Mouse (Mus musculus): Measurements from ENCODE around the gene Otud1. TPM values are rescaled to one million over a fixed set of nuclear protein-coding genes. Genes with fewer than 3 reads are reported as not detected.
A peak's percentile ranks its signal among the peaks of the same experiment; 100 is the strongest.

Gene Otud1
- polyA plus RNA-seq, 1 experiment from 2014 or later, result 1.6 TPM

- no peaks in the 10 kb centered on the region for H3K36me3 ChIP-seq (ENCODE audit: control insufficient read depth, insufficient read depth)
- no peaks in the 10 kb centered on the region for H3K9me3 ChIP-seq (ENCODE audit: control insufficient read depth)
- H3K4me2 ChIP-seq (replicated peaks; ENCODE audit: low read depth), result peak overlapping the region; percentile 93
- peak; percentile 84 for ATAC-seq
- peak overlapping the region; percentile 73 for H3K4me3 ChIP-seq (ENCODE audit: low read depth, low read length)
- TF ChIP-seq CTCF (IDR thresholded peaks at IDR 0.05; ENCODE audit: low read depth), result peak; percentile 48
- H3K27ac ChIP-seq (ENCODE audit: low read depth, low read length), result peak overlapping the region; percentile 90
- no peaks in the 10 kb centered on the region for H3K4me1 ChIP-seq (replicated peaks; ENCODE audit: control insufficient read depth, insufficient read depth, low read length)
- H3K9ac ChIP-seq (ENCODE audit: low read depth, low read length), result peak overlapping the region; percentile 85
- WGBS, result under 1% methylated on average over 91 of the region's 108 CpGs
- peaks cover 6% of the 10 kb centered on the region for H3K27me3 ChIP-seq (replicated peaks; ENCODE audit: control insufficient read depth, insufficient read depth, low read length)
Measured at GRCm38 (mm10) chr2:19657881-19658589, 483 bp downstream of the Otud1 start.

DNA sequence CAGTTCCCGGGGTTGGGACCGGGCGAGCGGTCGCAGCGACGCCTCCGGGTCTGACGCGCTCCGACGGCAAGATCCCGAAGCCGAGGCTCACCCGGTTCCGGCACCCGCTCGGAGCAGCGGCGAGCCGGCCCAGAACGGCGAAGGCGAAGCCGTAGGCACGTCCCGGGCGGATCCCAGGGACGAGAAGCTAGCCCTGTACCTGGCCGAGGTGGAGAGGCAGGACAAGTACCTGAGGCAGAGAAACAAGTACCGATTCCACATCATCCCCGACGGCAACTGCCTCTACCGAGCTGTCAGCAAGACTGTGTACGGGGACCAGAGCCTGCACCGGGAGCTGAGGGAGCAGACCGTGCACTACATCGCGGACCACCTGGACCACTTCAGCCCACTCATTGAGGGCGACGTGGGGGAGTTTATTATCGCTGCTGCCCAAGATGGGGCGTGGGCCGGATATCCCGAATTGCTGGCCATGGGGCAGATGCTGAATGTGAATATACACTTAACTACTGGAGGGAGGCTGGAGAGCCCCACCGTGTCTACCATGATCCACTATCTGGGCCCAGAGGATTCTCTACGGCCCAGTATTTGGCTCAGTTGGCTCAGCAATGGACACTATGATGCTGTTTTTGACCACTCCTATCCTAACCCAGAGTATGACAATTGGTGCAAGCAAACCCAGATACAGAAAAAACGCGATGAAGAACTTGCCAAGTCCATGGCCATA lies 1.3 kb downstream of the Otud1 start:
- 0 out of 2 replicates have a peak, but pooled peaks have one; percentile 1 for ATAC-seq
- H3K27ac ChIP-seq (ENCODE audit: low read depth, low read length), result 0 out of 2 replicates have a peak overlapping the region, but pooled peaks have one; percentile 90
- H3K36me3 ChIP-seq (ENCODE audit: control insufficient read depth, insufficient read depth), result no peaks in the 10 kb centered on the region
- peak overlapping the region; percentile 93 for H3K4me2 ChIP-seq (replicated peaks; ENCODE audit: low read depth)
- H3K27me3 ChIP-seq (replicated peaks; ENCODE audit: control insufficient read depth, insufficient read depth, low read length), result peaks cover 6% of the 10 kb centered on the region
- H3K4me1 ChIP-seq (replicated peaks; ENCODE audit: control insufficient read depth, insufficient read depth, low read length), result no peaks in the 10 kb centered on the region
- peak overlapping the region; percentile 85 for H3K9ac ChIP-seq (ENCODE audit: low read depth, low read length)
- no peak for TF ChIP-seq CTCF (IDR thresholded peaks at IDR 0.05; ENCODE audit: low read depth)
- WGBS, result 4% methylated on average over 46 of the region's 49 CpGs
- H3K4me3 ChIP-seq (ENCODE audit: low read depth, low read length), result peak overlapping the region; percentile 73
- H3K9me3 ChIP-seq (ENCODE audit: control insufficient read depth), result no peaks in the 10 kb centered on the region

DNA sequence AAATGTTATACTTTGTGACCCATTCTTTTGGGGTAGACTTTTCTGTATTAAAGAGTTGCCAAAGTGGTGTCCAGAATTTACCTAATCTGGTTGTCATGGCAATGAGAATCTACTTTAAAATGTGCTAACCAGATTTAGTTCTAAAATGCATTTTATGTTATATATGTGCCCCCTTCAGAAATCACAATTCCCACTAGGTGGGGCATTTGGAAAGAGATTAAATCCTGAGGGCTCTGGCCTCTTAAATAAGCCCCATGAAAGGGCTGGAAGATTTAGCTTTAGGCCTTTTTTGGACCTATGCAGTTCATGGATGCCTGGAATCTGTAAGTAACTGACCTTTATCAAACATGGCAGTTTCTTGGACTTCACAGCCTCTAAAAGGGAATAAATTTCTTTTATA lies 3.3 kb downstream of the Otud1 start:
- 0 out of 2 replicates have a peak, but pooled peaks have one; percentile 5 for TF ChIP-seq CTCF (IDR thresholded peaks at IDR 0.05; ENCODE audit: low read depth)
- Histone ChIP-seq H3K9ac (ENCODE audit: low read depth, low read length) (no peak overlapping the region), H3K9me3 (ENCODE audit: control insufficient read depth) (no peaks in the 10 kb centered on the region), H3K36me3 (ENCODE audit: control insufficient read depth, insufficient read depth) (no peaks in the 10 kb centered on the region), H3K4me1 (replicated peaks; ENCODE audit: control insufficient read depth, insufficient read depth, low read length) (no peaks in the 10 kb centered on the region), H3K4me3 (ENCODE audit: low read depth, low read length) (no peak overlapping the region), H3K27ac (ENCODE audit: low read depth, low read length) (no peak overlapping the region), H3K27me3 (replicated peaks; ENCODE audit: control insufficient read depth, insufficient read depth, low read length) (peaks cover under 1% of the 10 kb centered on the region; the same call in 1 of the 2 replicates), H3K4me2 (replicated peaks; ENCODE audit: low read depth) (no peak overlapping the region)
- no peak for ATAC-seq

DNA sequence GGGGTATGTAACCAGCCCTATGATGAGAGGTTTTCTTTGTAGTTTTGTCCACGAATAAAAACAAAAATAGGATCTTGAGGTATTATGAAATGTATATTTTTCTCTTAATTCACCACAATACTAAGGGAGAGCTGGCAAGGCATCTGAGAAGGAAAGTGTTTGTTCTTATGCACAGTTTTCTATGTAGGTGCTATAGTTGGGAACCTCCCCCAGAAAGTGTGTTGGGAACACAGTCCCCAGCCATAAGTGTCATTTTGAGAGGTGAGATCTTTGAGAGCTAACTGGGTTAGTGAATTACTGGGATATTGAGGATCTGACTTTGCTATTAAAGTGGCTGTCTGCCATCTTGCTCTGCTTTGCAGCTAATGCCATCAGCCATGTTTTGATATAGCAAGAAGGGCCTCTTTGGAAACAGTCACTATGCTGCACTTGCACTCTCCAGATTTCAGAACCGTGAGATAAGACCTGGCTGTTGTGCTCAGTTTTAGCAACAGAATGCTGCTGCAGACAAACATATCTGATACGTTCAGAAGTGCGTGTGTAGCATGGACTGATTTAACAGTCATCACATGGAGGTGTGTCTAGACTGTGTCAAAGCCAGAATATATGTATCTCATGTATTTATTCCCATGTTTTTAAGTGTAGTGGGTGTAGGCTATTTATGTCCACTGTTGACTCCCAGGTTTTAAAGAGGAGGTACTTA lies 5.7 kb downstream of the Otud1 start:
- no peak overlapping the region for H3K27ac ChIP-seq (ENCODE audit: low read depth, low read length)
- no peaks in the 10 kb centered on the region for H3K4me1 ChIP-seq (replicated peaks; ENCODE audit: control insufficient read depth, insufficient read depth, low read length)
- WGBS, result 74% methylated on average over 4 of the region's 4 CpGs
- no peak for TF ChIP-seq CTCF (IDR thresholded peaks at IDR 0.05; ENCODE audit: low read depth)
- H3K9ac ChIP-seq (ENCODE audit: low read depth, low read length), result no peak overlapping the region
- H3K27me3 ChIP-seq (replicated peaks; ENCODE audit: control insufficient read depth, insufficient read depth, low read length), result no peaks in the 10 kb centered on the region; the same call in 1 of the 2 replicates
- H3K4me2 ChIP-seq (replicated peaks; ENCODE audit: low read depth), result no peak overlapping the region
- no peak for ATAC-seq
- H3K4me3 ChIP-seq (ENCODE audit: low read depth, low read length), result no peak overlapping the region
- no peaks in the 10 kb centered on the region for H3K36me3 ChIP-seq (ENCODE audit: control insufficient read depth, insufficient read depth)
- no peaks in the 10 kb centered on the region for H3K9me3 ChIP-seq (ENCODE audit: control insufficient read depth)

DNA sequence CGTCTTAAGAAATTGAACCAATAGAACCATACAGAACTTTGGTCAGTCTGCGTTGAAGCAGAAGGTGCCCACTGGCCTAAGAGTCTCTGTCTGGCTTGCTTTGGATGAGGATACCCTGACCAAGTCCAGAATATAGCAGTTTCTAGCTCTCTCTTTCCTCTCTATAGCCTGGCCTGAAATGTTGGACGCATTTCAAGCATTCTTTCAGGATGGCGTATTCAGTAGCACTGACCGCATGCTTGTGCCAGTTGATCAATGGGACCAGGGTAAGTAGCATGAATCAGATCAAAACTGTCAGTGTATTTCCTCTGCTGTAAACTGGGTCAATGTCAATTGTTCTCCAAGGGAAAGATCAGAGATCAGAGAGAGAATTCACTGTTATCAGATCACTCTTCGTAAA lies 6.6 kb downstream of the Otud1 start:
- H3K36me3 ChIP-seq (ENCODE audit: control insufficient read depth, insufficient read depth), result no peaks in the 10 kb centered on the region
- TF ChIP-seq CTCF (IDR thresholded peaks at IDR 0.05; ENCODE audit: low read depth), result no peak
- H3K4me3 ChIP-seq (ENCODE audit: low read depth, low read length), result no peak overlapping the region
- no peaks in the 10 kb centered on the region for H3K27me3 ChIP-seq (replicated peaks; ENCODE audit: control insufficient read depth, insufficient read depth, low read length)
- no peaks in the 10 kb centered on the region for H3K4me1 ChIP-seq (replicated peaks; ENCODE audit: control insufficient read depth, insufficient read depth, low read length)
- 53% methylated on average over 6 of the region's 6 CpGs for WGBS
- ATAC-seq, result no peak
- H3K9ac ChIP-seq (ENCODE audit: low read depth, low read length), result no peak overlapping the region
- no peaks in the 10 kb centered on the region for H3K9me3 ChIP-seq (ENCODE audit: control insufficient read depth)
- no peak overlapping the region for H3K27ac ChIP-seq (ENCODE audit: low read depth, low read length)
- H3K4me2 ChIP-seq (replicated peaks; ENCODE audit: low read depth), result no peak overlapping the region

All from intestine, postnatal 0 days (tissue).